Mouse (Mus musculus): Measurements from ENCODE around the gene Cntnap5a. TPM values are rescaled to one million over a fixed set of nuclear protein-coding genes. Genes with fewer than 3 reads are reported as not detected.

Gene Cntnap5a
- polyA plus RNA-seq, 1 experiment from 2014 or later: 0.23 TPM

DNA sequence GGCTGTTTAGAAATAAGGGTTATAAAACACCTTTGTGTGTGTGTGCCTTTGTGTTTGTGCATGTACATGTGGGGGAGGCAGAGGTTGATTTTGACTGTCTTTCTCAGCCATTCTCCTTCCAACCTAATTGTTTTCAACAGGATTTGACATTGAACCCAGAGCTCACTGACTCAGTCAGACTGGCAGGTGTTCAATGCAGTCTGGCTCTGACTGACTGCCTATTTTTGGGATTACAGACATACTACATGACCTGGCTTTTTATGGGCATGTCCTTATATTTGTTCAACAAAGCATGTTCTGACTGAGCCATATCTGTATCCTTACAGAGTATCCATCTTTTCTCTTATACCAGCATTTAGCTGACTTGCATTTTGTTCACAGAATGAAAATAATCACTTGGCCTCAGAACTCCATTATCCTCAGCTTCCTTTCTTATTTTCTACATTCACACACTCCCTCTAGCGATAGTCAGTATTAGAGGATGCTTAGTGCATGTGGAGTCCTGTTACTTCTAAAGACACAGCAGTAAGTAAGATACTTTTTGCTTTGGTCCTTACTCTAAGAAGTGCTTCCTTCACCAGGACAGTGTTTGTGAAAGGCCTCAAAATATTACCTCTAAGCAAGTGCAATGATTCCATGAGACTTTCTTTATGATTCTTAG is 717.6 kb downstream of the Cntnap5a start:
- H3K4me2 ChIP-seq: no peak overlapping the region
- no peak overlapping the region for H3K27ac ChIP-seq
- H3K36me3 ChIP-seq (replicated peaks): no peaks in the 10 kb centered on the region
- H3K27me3 ChIP-seq: no peaks in the 10 kb centered on the region
- no peak overlapping the region for H3K9ac ChIP-seq
- H3K9me3 ChIP-seq: no peaks in the 10 kb centered on the region
- H3K4me1 ChIP-seq: no peaks in the 10 kb centered on the region
- no peak for ATAC-seq (ENCODE audit: low FRiP score)
- H3K4me3 ChIP-seq (replicated peaks): no peak overlapping the region
- WGBS: 77% methylated on average over 1 of the region's 1 CpGs

GRCm38 (mm10) chr1:116409836-116410235 is 725.3 kb downstream of the Cntnap5a start:
- no peak overlapping the region for H3K4me2 ChIP-seq
- H3K27ac ChIP-seq: no peak overlapping the region
- H3K27me3 ChIP-seq: no peaks in the 10 kb centered on the region
- 90% methylated on average over 1 of the region's 1 CpGs for WGBS
- H3K9me3 ChIP-seq: no peaks in the 10 kb centered on the region
- no peaks in the 10 kb centered on the region for H3K4me1 ChIP-seq
- no peak overlapping the region for H3K9ac ChIP-seq
- no peaks in the 10 kb centered on the region for H3K36me3 ChIP-seq (replicated peaks)
- no peak for ATAC-seq (ENCODE audit: low FRiP score)
- no peak overlapping the region for H3K4me3 ChIP-seq (replicated peaks)

GRCm38 (mm10) chr1:116428396-116428795 is 743.8 kb downstream of the Cntnap5a start:
- Histone ChIP-seq H3K27me3 (no peaks in the 10 kb centered on the region), H3K4me3 (replicated peaks) (no peak overlapping the region), H3K4me1 (peaks cover 5% of the 10 kb centered on the region; the same call in 1 of the 2 replicates), H3K9ac (no peak overlapping the region), H3K9me3 (no peaks in the 10 kb centered on the region), H3K36me3 (replicated peaks) (no peaks in the 10 kb centered on the region), H3K27ac (no peak overlapping the region), H3K4me2 (no peak overlapping the region)
- ATAC-seq (ENCODE audit: low FRiP score): no peak
- 59% methylated on average over 2 of the region's 2 CpGs for WGBS

- Histone ChIP-seq H3K27ac (no peak overlapping the region), H3K4me1 (no peaks in the 10 kb centered on the region), H3K9me3 (no peaks in the 10 kb centered on the region), H3K27me3 (no peaks in the 10 kb centered on the region), H3K4me3 (replicated peaks) (no peak overlapping the region), H3K36me3 (replicated peaks) (no peaks in the 10 kb centered on the region), H3K9ac (no peak overlapping the region), H3K4me2 (no peak overlapping the region)
- 46% methylated on average over 4 of the region's 4 CpGs for WGBS
- peak; percentile 30; the same call in 1 of the 2 replicates for ATAC-seq (ENCODE audit: low FRiP score)
Observed at GRCm38 (mm10) chr1:116455115-116455717, 770.7 kb downstream of the Cntnap5a start.

GRCm38 (mm10) chr1:116477703-116478102 is 793.1 kb downstream of the Cntnap5a start:
- WGBS: 21% methylated on average over 2 of the region's 2 CpGs
- 0 out of 2 replicates have a peak, but pooled peaks have one; percentile 72 for ATAC-seq (ENCODE audit: low FRiP score)
- no peak overlapping the region for H3K4me2 ChIP-seq

GRCm38 (mm10) chr1:116488780-116489569 is 804.4 kb downstream of the Cntnap5a start:
- Histone ChIP-seq H3K4me3 (replicated peaks) (no peak overlapping the region), H3K9me3 (no peaks in the 10 kb centered on the region), H3K9ac (no peak overlapping the region), H3K4me1 (no peaks in the 10 kb centered on the region), H3K36me3 (replicated peaks) (no peaks in the 10 kb centered on the region), H3K27me3 (no peaks in the 10 kb centered on the region), H3K4me2 (no peak overlapping the region), H3K27ac (no peak overlapping the region)
- 60% methylated on average over 1 of the region's 1 CpGs for WGBS
- ATAC-seq (ENCODE audit: low FRiP score): no peak

More at GRCm38 (mm10) chr1:116477703-116478102, 793.1 kb downstream of the Cntnap5a start:
- Histone ChIP-seq H3K27me3 (no peaks in the 10 kb centered on the region), H3K36me3 (replicated peaks) (no peaks in the 10 kb centered on the region), H3K9ac (no peak overlapping the region), H3K27ac (no peak overlapping the region), H3K4me3 (replicated peaks) (no peak overlapping the region), H3K4me1 (no peaks in the 10 kb centered on the region), H3K9me3 (no peaks in the 10 kb centered on the region)

DNA sequence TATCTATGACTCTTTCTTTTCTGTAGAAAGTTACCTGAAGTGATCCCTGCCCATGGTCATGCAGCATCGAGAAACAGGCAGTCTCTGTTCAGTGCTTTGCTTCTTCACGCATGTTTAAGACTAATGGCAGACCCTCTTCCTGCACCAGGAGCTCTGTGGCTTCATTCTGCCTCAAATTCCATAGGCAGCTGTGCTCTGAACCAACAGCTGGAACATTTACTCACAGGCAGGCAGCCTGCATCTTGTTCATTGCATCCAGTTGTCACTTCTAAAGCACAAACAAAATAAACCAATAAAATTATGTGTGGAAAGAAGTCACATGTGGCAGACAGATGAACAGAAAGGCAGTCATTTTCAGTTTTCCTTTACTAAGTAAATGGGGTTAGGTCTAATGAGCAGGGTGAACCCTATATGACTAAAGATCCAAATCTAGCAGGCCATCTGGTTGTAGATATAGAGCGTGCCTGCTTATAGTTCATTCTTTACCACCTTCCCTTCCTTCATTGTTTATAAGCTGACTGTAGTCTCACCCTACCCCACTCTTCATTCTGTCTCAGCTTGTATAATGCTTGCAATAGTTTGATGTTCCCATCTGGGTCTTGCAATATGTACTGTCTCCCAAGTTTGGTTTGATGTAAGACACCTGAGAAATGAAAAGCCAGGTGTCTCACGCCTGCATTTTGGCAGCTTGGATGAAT is 893.6 kb downstream of the Cntnap5a start:
- H3K4me3 ChIP-seq (replicated peaks): no peak overlapping the region
- H3K27me3 ChIP-seq: no peaks in the 10 kb centered on the region
- no peak overlapping the region for H3K9ac ChIP-seq
- no peaks in the 10 kb centered on the region for H3K4me1 ChIP-seq
- ATAC-seq (ENCODE audit: low FRiP score): no peak
- no peaks in the 10 kb centered on the region for H3K9me3 ChIP-seq
- 80% methylated on average over 4 of the region's 4 CpGs for WGBS
- H3K4me2 ChIP-seq: no peak overlapping the region
- H3K36me3 ChIP-seq (replicated peaks): no peaks in the 10 kb centered on the region
- H3K27ac ChIP-seq: no peak overlapping the region

- H3K4me3 ChIP-seq (replicated peaks): no peak overlapping the region
- no peak overlapping the region for H3K4me2 ChIP-seq
- ATAC-seq (ENCODE audit: low FRiP score): no peak
- no peak overlapping the region for H3K27ac ChIP-seq
- no peaks in the 10 kb centered on the region for H3K27me3 ChIP-seq
- H3K9ac ChIP-seq: no peak overlapping the region
- H3K36me3 ChIP-seq (replicated peaks): no peaks in the 10 kb centered on the region
- no peaks in the 10 kb centered on the region for H3K9me3 ChIP-seq
- no peaks in the 10 kb centered on the region for H3K4me1 ChIP-seq
Observed at GRCm38 (mm10) chr1:116616272-116616671, 931.7 kb downstream of the Cntnap5a start.

Small RNA genes lying within 50 kb of the gene (microRNA-seq; reads per million reads assigned to microRNA genes)
- not detected for gene Gm23393

Data from forebrain, embryonic 12.5 days (tissue).